Mouse (Mus musculus) urinary bladder, postnatal 4 days (tissue): ENCODE measurements around the gene Ube2e1.

Experiments used
- DNase-seq, 2 experiments: peaks; one replicate each; pipeline ENCODE4 v3.0.0; 2021 to 2022; ENCODE audit warnings: low spot score in 2 of 2

Ube2e1 gene

GRCm38 (mm10) chr14:18331693-18332131, at the start of gene Ube2e1:
Gene Ube2e1 (minus strand): TSS chr14:18331859.
- DNase-seq: peak; percentile 66

GRCm38 (mm10) chr14:18379841-18380240, 48.2 kb upstream of the Ube2e1 start:
- DNase-seq: no peak

GRCm38 (mm10) chr14:18377944-18378575, 46.4 kb upstream of the Ube2e1 start:
- no peak for DNase-seq

GRCm38 (mm10) chr14:18376206-18376605, 44.5 kb upstream of the Ube2e1 start:
- DNase-seq: no peak

GRCm38 (mm10) chr14:18373758-18374405, 42.2 kb upstream of the Ube2e1 start:
- no peak for DNase-seq

- no peak for DNase-seq
These were observed 41.3 kb upstream of the Ube2e1 start for GRCm38 (mm10) chr14:18372761-18373610.

- no peak for DNase-seq
These were observed 37.4 kb upstream of the Ube2e1 start for GRCm38 (mm10) chr14:18369031-18369430.

GRCm38 (mm10) chr14:18367025-18367424, 35.4 kb upstream of the Ube2e1 start:
- no peak for DNase-seq

GRCm38 (mm10) chr14:18364321-18364720, 32.7 kb upstream of the Ube2e1 start:
- DNase-seq: no peak

- no peak for DNase-seq
These were observed 24.8 kb upstream of the Ube2e1 start for GRCm38 (mm10) chr14:18356442-18356841.

GRCm38 (mm10) chr14:18355514-18356190, 24.0 kb upstream of the Ube2e1 start:
- DNase-seq: no peak

- no peak for DNase-seq
These were observed 21.9 kb upstream of the Ube2e1 start for GRCm38 (mm10) chr14:18353525-18353924.

- DNase-seq: no peak
These were observed 21.3 kb upstream of the Ube2e1 start for GRCm38 (mm10) chr14:18352934-18353333.

- DNase-seq: no peak
These were observed 19.0 kb upstream of the Ube2e1 start for GRCm38 (mm10) chr14:18350680-18351079.

- no peak for DNase-seq
These were observed 18.2 kb upstream of the Ube2e1 start for GRCm38 (mm10) chr14:18349871-18350270.

- no peak for DNase-seq
These were observed 11.9 kb upstream of the Ube2e1 start for GRCm38 (mm10) chr14:18343589-18343988.

GRCm38 (mm10) chr14:18342749-18343148, 11.1 kb upstream of the Ube2e1 start:
- DNase-seq: no peak

- no peak for DNase-seq
These were observed 9.4 kb upstream of the Ube2e1 start for GRCm38 (mm10) chr14:18341088-18341487.

GRCm38 (mm10) chr14:18336106-18336505, 4.4 kb upstream of the Ube2e1 start:
- DNase-seq: no peak

- DNase-seq: peak; percentile 38 to 64
These were observed 618 bp downstream of the Ube2e1 start for GRCm38 (mm10) chr14:18330789-18331692.
